Mouse (Mus musculus) erythroid progenitor cell, adult 5-6 weeks (primary cell): Measurements from ENCODE around the gene Cfap44. TPM values are rescaled to one million over a fixed set of nuclear protein-coding genes. Genes with fewer than 3 reads are reported as not detected.

Source experiments
- ATAC-seq: replicated peaks from 2 replicates; pipeline ENCODE4 v1.8.0; 2016; ENCODE audit warnings: moderate number of reproducible peaks, mild to moderate bottlenecking, moderate TSS enrichment, inconsistent platforms; ENCODE audit not compliant: poor library complexity, low FRiP score, severe bottlenecking
- total RNA-seq, 2 experiments: library from RNA; stranded (forward) in 1 of 2; stranded (reverse) in 1 of 2; fragments of 150-400 nt in 1 of 2; fragments of 186-747, 209-891 nt in 1 of 2; gene quantifications; 2 replicates each; pipeline versions ENCODE4 v1.2.3 to v1.2.4; 2015 to 2017; ENCODE audit warnings: low replicate concordance in 2 of 2

The Cfap44 gene
- total RNA-seq, 2 experiments from 2014 or later: not detected

GRCm38 (mm10) chr16:44491051-44491450 is 96.5 kb downstream of the Cfap44 start:
- ATAC-seq: no peak

DNA sequence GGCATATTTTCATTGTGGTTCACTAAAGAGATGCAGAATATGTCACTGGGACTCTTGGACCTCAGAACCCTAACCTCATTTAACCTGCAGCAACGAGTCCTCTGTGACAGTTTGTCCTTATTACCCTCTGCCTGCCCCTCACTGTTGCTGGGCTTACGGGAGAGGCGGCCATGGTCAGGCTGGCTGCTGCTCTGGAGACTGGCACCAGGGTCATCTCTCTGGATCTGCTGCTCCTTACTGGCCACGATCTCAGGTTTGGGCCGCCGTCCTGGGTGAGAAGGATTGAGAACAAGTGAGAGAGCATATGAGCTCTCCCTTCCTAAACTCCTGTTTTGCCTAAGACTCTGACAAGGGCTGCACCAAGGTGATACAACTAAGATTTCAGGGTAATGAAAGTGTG is 97.6 kb downstream of the Cfap44 start:
- no peak for ATAC-seq

GRCm38 (mm10) chr16:44492706-44493105 is 98.1 kb downstream of the Cfap44 start:
- no peak for ATAC-seq

GRCm38 (mm10) chr16:44493868-44494267 is 99.3 kb downstream of the Cfap44 start:
- ATAC-seq: no peak

DNA sequence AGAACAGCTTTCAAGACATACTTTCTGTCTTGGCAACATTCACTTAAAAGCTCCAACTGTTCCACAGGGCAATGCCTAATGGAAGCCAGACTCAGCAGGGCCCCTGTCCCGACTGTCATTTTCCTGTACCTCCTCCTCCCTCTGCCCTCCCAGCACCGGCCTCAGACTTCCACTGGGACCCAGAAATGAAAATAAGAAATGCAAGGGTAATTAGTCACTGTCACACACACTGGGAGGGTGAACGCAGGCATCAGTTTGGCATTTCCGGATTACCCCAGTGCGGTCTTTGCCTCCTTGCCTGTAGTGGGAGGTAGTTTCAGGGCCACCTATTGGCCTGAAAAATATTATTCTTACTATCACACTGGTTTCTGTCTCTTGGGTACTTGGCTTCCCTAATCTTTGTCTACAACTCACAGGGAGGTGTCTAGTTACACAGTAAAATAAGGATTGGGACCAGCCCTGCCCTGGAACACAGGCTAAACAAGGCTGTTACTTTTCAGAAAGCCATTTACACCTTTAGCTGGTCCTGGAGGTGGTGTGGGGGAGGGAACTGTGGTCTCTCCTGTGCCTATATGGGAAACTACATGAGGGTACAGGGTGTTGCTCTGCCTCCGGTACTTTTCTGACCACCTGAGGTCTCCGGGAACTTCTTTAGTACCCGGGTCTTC is 100.0 kb downstream of the Cfap44 start:
- no peak for ATAC-seq

- ATAC-seq: no peak
Observed at GRCm38 (mm10) chr16:44496971-44497464, 102.4 kb downstream of the Cfap44 start.

DNA sequence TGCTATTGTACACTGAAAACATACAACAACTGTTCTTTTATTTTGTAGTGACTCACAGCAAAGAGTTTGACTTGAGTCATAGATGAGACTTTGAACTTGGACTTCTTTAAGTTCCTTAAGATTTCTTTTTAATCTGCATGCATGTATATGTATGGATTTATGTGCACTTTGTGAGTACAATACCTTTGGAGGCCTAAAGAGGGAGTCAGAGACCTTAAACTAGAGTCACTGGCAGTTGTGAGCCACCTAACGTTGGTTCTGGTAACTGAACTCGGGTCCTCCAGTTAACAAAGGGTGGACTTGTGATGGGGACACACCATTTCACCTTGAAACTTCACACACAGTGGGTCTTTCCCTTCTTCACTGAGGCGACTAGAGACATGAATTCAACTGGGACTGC is 103.9 kb downstream of the Cfap44 start:
- no peak for ATAC-seq

GRCm38 (mm10) chr16:44501783-44502182 is 107.2 kb downstream of the Cfap44 start:
- no peak for ATAC-seq

GRCm38 (mm10) chr16:44502325-44502724 is 107.7 kb downstream of the Cfap44 start:
- ATAC-seq: no peak

- no peak for ATAC-seq
Observed at GRCm38 (mm10) chr16:44502895-44503575, 108.4 kb downstream of the Cfap44 start.

GRCm38 (mm10) chr16:44505243-44505642 is 110.6 kb downstream of the Cfap44 start:
- no peak for ATAC-seq

DNA sequence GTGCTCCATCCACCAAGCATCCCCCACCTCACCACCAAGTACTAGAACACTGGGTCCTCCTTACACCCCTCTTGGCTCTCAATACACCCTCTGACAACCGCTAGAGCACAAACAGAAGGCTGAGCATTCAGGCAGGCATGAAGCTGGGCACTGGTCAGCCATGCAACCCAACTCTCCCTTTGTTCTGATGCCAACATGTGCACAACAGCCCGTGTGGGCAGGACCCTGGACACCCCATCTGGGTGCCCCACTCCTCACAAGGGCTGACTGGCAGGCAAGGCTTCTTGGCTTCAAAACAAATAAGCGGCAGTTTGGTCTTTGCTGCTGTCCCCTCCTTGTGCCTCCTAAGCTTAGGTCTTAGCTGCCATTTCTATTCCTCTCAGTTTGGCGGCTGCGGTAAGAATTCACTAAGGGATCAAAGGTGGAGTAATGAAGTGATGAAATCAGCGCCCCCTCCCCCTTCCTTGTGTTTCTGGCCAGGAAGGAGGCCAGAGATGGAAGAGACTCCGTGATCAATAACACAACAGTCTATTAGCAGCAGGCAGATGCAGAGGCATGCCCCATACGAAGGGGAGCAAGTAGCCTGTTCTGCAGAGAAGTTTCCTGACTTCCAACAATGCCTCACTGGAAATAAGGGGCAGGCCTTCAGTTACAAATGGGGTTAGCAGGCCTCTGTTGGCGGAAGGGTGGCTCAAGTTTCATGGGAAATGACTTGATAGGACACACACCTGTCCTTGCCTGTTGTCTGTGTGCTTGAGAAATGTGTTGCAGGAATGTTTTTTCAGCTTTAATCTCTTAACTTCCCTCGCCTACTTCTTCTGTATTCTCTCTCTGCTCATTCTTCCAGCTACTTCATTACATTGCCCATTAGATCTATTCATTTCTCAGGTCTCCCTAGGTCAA is 112.7 kb downstream of the Cfap44 start:
- no peak for ATAC-seq

DNA sequence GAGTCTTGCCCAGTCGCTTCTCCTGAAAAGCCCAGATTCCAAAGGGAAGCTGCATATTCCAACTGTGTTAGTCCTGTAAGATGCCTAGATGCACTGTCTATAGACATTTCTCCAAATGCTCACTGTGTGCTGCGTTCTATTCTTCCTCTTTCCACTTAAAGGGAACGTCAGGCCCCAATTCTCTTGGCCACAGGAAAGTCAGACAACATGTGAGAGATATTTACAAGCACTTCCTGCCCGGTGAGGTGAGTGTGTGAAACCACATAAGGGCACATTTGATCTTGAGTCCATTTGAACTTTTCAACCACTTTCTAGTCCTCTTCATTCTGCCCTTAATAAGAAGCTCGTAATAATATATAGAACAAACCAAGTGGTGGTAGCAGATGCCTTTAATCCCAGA is 113.4 kb downstream of the Cfap44 start:
- no peak for ATAC-seq

DNA sequence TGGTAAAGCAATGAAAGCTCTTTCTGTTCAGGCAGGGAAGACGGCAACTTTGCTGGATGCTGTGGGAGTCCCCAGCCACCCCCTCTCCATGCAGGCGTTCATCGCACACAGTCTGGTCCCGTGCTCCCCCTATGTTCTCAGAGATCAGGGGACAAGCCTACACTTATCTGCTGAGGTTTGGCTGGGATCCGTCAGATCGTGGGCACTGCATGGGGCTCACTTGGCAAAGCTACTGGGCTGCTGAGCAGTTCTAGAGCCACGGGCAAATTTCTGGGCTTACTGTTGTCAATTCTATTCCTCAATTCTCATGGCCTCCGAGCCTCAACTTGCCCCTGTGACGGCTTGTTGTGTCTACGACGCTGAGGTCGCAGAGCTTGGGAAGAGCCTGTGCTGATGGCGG is 114.2 kb downstream of the Cfap44 start:
- ATAC-seq: no peak

DNA sequence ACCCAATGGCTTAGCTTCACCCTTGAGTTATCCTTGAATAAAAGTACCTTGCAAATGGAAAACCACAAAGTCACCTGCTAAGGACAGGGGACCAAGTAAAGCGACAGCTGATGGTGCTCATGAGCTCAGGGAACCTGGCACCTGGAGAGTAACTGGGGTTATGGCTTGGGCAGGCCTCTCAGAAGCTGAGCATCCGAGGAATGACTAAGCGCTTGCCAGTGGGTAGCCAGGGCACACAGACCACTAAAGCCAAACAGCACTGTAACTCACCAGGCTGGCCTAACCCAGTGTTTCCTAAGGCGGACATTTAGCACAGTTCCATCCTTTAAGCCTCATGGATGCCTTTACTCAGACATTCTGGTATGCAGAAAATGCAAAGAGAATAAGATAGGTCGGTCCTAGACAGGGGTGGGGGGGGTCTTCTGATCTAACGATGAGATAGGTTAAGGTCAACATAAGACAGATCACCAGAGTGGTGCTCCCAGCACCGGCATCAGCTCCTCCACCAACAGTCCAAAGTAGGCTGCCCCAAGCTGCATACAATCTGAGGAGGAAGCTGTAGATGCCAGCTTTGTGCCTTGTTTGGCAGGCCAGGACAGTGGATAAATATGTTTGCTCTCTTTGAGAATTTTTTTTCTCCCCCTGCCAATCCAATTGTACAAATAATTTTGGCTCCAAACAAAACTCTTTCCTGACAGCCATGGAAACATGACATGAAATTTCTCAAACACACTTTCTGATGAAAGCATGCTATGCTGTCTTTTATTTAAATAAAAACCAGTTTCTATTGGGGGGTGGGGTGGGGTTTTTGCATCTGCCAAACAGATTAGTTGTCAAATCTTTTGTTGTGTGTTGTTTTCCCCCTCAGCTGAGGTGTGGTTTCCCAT is 115.1 kb downstream of the Cfap44 start:
- no peak for ATAC-seq

DNA sequence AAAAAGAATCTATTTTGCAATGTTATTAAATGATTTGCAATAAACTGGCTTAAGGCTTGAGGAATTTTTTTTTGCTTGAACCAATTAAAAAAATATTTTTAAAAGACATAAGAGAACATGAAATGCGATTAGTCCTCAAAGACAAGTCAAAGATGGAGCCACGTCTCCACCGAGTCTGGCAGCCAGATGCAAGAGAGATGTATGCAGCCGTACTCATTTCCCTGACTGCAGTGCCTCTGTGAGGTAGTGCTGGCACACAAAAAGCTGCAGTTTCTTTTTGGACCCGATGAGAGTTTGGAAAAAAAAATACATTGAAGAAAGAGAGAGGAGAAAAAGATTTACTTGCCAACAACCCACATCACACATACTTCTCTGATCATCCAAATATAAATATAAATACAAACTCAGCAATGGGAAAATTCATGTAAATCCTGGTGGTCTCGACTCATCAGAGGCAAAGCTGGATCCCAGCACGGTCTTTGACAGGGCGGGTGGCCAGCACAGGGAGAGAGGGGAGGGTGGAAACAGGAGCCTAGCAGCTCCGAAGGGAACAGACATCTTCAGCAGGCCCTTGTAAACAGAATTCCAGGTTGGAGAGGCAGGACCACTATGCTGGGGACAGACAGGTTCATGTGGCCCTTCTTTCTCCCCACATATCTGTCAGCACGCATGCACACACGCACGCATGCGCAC is 116.1 kb downstream of the Cfap44 start:
- no peak for ATAC-seq

DNA sequence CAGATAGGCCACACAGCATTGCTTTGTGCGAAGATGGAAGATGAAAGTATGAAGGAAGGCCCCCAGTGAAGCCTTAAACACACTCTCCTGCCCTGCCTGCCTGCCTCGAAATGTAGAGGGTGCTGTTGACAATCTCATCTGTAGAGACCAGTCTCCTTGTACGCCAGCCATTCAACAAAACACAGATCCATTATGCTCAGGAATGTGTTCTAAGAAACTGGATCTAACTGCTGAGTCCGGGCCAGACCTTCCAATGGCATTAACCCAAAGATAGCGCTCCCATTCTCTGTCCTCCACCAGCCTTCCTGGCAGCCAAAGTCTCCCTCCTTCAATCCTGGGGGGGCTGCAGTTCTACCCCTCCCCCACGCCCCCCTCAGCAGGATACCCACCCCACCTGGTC is 121.9 kb downstream of the Cfap44 start:
- ATAC-seq: no peak

GRCm38 (mm10) chr16:44523595-44523994 is 129.0 kb downstream of the Cfap44 start:
- ATAC-seq: no peak

GRCm38 (mm10) chr16:44526044-44526443 is 131.4 kb downstream of the Cfap44 start:
- no peak for ATAC-seq
